Comparison of ENCODE assay signal across 8 mouse cellular contexts in genomic region chr8:12874194-12874791, GRCm38 (mm10). TPM values are rescaled to one million over a fixed set of nuclear protein-coding genes. Genes with fewer than 3 reads are reported as not detected.
A peak's percentile ranks its signal among the peaks of the same experiment; 100 is the strongest.
DNase-seq lines count a peak whose midpoint lies in the region; ATAC-seq and TF ChIP-seq lines count a peak whose summit lies in the region.

No protein-coding gene starts in this region.

- no peaks in the 10 kb centered on the region for H3K9me3 ChIP-seq in erythroblast, embryonic 14.5 days (ENCODE audit: control insufficient read depth, low read length)
- H3K9me3 ChIP-seq in forebrain, embryonic 14.5 days (replicated peaks; ENCODE audit: control insufficient read depth, low read length) = no peaks in the 10 kb centered on the region
- no peaks in the 10 kb centered on the region for H3K9me3 ChIP-seq in kidney, embryonic 15.5 days (replicated peaks)
- H3K9me3 ChIP-seq in lung, postnatal 0 days (ENCODE audit: low read length) = no peaks in the 10 kb centered on the region

- H3K9ac ChIP-seq in forebrain, embryonic 14.5 days (ENCODE audit: low read length) = peak overlapping the region; percentile 76
- peak overlapping the region; percentile 48 for H3K9ac ChIP-seq in kidney, embryonic 15.5 days
- H3K9ac ChIP-seq in lung, postnatal 0 days (replicated peaks; ENCODE audit: low read depth) = no peak overlapping the region

- 7% methylated on average over 8 of the region's 8 CpGs for WGBS in forebrain, embryonic 14.5 days
- 16% methylated on average over 8 of the region's 8 CpGs for WGBS in kidney, embryonic 15.5 days
- 17% methylated on average over 8 of the region's 8 CpGs for WGBS in lung, postnatal 0 days

- H3K4me2 ChIP-seq in forebrain, embryonic 14.5 days (ENCODE audit: low read length) = peak overlapping the region; percentile 75
- H3K4me2 ChIP-seq in kidney, embryonic 15.5 days = peak overlapping the region; percentile 82
- H3K4me2 ChIP-seq in lung, postnatal 0 days (replicated peaks; ENCODE audit: low read depth, low read length) = peak overlapping the region; percentile 78

- no peak for TF ChIP-seq EP300 in lung, postnatal 0 days (IDR thresholded peaks at IDR 0.05)

- ATAC-seq in erythroblast, adult 5-6 weeks (replicated peaks; ENCODE audit: low FRiP score, poor library complexity, severe bottlenecking) = no peak
- peak; percentile 32 for ATAC-seq in Patski
- ATAC-seq in forebrain, embryonic 14.5 days = peak; percentile 58
- ATAC-seq in kidney, embryonic 15.5 days (replicated peaks; ENCODE audit: low FRiP score) = peak; percentile 23
- ATAC-seq in lung, postnatal 0 days = peak; percentile 55

- peak overlapping the region; percentile 48 for H3K4me3 ChIP-seq in erythroblast, embryonic 14.5 days (replicated peaks)
- H3K4me3 ChIP-seq in forebrain, embryonic 14.5 days (ENCODE audit: low read depth, low read length) = peak overlapping the region; percentile 57
- peak overlapping the region; percentile 57 for H3K4me3 ChIP-seq in kidney, embryonic 15.5 days (replicated peaks)
- H3K4me3 ChIP-seq in lung, postnatal 0 days (ENCODE audit: low read depth, low read length) = peak overlapping the region; percentile 45

- CTCF ChIA-PET in Patski (lab: Charles Lee) = no interaction called here

- no peaks in the 10 kb centered on the region for H3K36me3 ChIP-seq in erythroblast, embryonic 14.5 days (ENCODE audit: control insufficient read depth)
- H3K36me3 ChIP-seq in forebrain, embryonic 14.5 days (ENCODE audit: control insufficient read depth, insufficient read depth, low read length) = 0 out of 2 replicates have a peak, but pooled peaks cover 2% of the 10 kb centered on the region
- H3K36me3 ChIP-seq in kidney, embryonic 15.5 days = no peaks in the 10 kb centered on the region
- no peaks in the 10 kb centered on the region for H3K36me3 ChIP-seq in lung, postnatal 0 days (ENCODE audit: insufficient read depth, low read length)

- no peak for DNase-seq in Patski (ENCODE audit: low read depth, low spot score)
- peak; percentile 57 for DNase-seq in forebrain, embryonic 14.5 days (ENCODE audit: low spot score)
- peak; percentile 38 for DNase-seq in lung, postnatal 0 days (ENCODE audit: low spot score)
- peak; percentile 19 for DNase-seq in testis, postnatal 14 days (ENCODE audit: low spot score)
- DNase-seq in frontal cortex, postnatal 25 days (ENCODE audit: low spot score in 2 of 2) = no peak

- POLR2A ChIA-PET in Patski (lab: Charles Lee) = no interaction called here

- H3K27ac ChIP-seq in forebrain, embryonic 14.5 days (ENCODE audit: low read depth, low read length) = peak overlapping the region; percentile 65; the same call in 1 of the 2 replicates
- peak overlapping the region; percentile 69 for H3K27ac ChIP-seq in kidney, embryonic 15.5 days
- no peak overlapping the region for H3K27ac ChIP-seq in lung, postnatal 0 days (ENCODE audit: low read length)

- no peak for TF ChIP-seq CTCF in Patski (IDR thresholded peaks at IDR 0.05)
- TF ChIP-seq CTCF in lung, postnatal 0 days (IDR thresholded peaks at IDR 0.05) = no peak

- H3K27me3 ChIP-seq in erythroblast, embryonic 14.5 days (ENCODE audit: control insufficient read depth) = peaks cover 70% of the 10 kb centered on the region
- H3K27me3 ChIP-seq in Patski = peaks cover 3% of the 10 kb centered on the region
- H3K27me3 ChIP-seq in forebrain, embryonic 14.5 days (replicated peaks; ENCODE audit: control insufficient read depth, insufficient read depth, low read length) = no peaks in the 10 kb centered on the region
- peaks cover 13% of the 10 kb centered on the region for H3K27me3 ChIP-seq in kidney, embryonic 15.5 days
- no peaks in the 10 kb centered on the region for H3K27me3 ChIP-seq in lung, postnatal 0 days (replicated peaks; ENCODE audit: insufficient read depth, low read length)

- in situ Hi-C loops in Patski (cut with MboI; ENCODE audit: low pct_unique_long_range_greater_than_20kb) = no loop called here

- H3K4me1 ChIP-seq in erythroblast, embryonic 14.5 days (ENCODE audit: control insufficient read depth) = peaks cover 10% of the 10 kb centered on the region
- peaks cover 37% of the 10 kb centered on the region for H3K4me1 ChIP-seq in forebrain, embryonic 14.5 days (ENCODE audit: control insufficient read depth, insufficient read depth, low read length)
- H3K4me1 ChIP-seq in kidney, embryonic 15.5 days = peaks cover 53% of the 10 kb centered on the region
- peaks cover 4% of the 10 kb centered on the region; the same call in 1 of the 2 replicates for H3K4me1 ChIP-seq in lung, postnatal 0 days (ENCODE audit: insufficient read depth, low read depth, low read length)

RNA-seq across cellular contexts. Expression of gene Mcf2l, which starts 0.7 kb away (rescaled TPM):
- polyA plus RNA-seq in erythroblast, embryonic 14.5 days (2012) = 0.01 and 0.05 TPM in 2 replicates
- 1.7 and 3.1 TPM in 2 replicates for total RNA-seq in erythroblast, adult 5-6 weeks (2015; ENCODE audit: low replicate concordance)
- 2.0 and 5.6 TPM in 2 replicates for total RNA-seq in erythroblast, adult 5-6 weeks (2017; ENCODE audit: low replicate concordance)
- polyA plus RNA-seq in Patski (2021) = 6.8 TPM
- polyA plus RNA-seq in forebrain, embryonic 14.5 days (2014; fragmentation: Nextera tagmentation; extraction: Ambion mirVana) = 85.2 and 130 TPM in 2 replicates
- 18.9 and 22.7 TPM in 2 replicates for polyA plus RNA-seq in kidney, embryonic 15.5 days (2015; fragmentation: Nextera tagmentation; extraction: Ambion mirVana)
- 12.9 and 16.8 TPM in 2 replicates for polyA plus RNA-seq in lung, postnatal 0 days (2015; fragmentation: Nextera tagmentation; extraction: Ambion mirVana)

Comparison
In these comparisons a context has a peak if more than half of its experiments do, and no peak if none do; other contexts are left out.
1. DNase-seq: peak in forebrain, embryonic 14.5 days (single experiment), lung, postnatal 0 days (single experiment) and testis, postnatal 14 days (single experiment); none in Patski (single experiment) and frontal cortex, postnatal 25 days (0 of 2).
2. Peak in every context shown above with its lines, with median percentiles within 50 percentile points of each other: H3K4me3 ChIP-seq and H3K4me2 ChIP-seq.